Mouse (Mus musculus) G1E-ER4 (cell line): Measurements from ENCODE around the gene Pax8. TPM values are rescaled to one million over a fixed set of nuclear protein-coding genes. Genes with fewer than 3 reads are reported as not detected.

ENCODE experiments used
- GATA1 ChIP-seq: IDR thresholded peaks from one replicate; pipeline ENCODE4 v1.8.0; 2012; ENCODE audit warnings: low read length, inconsistent platforms
- polyA plus RNA-seq: library from polyadenylated mRNA; stranded (reverse); fragments of >175 nt; gene quantifications from 2 replicates; pipeline ENCODE4 v1.2.3, GENCODE M21; 2012

Pax8 gene
- polyA plus RNA-seq, 1 experiment, result not detected

- TF ChIP-seq GATA1, result no peak
These were observed 33.5 kb downstream of the Pax8 start for GRCm38 (mm10) chr2:24441899-24442298.

- no peak for TF ChIP-seq GATA1
These were observed 35.3 kb downstream of the Pax8 start for GRCm38 (mm10) chr2:24440056-24440455.

- no peak for TF ChIP-seq GATA1
These were observed 39.7 kb downstream of the Pax8 start for GRCm38 (mm10) chr2:24435699-24436098.

GRCm38 (mm10) chr2:24434670-24435069 is 40.7 kb downstream of the Pax8 start:
- no peak for TF ChIP-seq GATA1

- no peak for TF ChIP-seq GATA1
These were observed 45.6 kb downstream of the Pax8 start for GRCm38 (mm10) chr2:24429806-24430205.

- TF ChIP-seq GATA1, result no peak
These were observed 47.3 kb downstream of the Pax8 start for GRCm38 (mm10) chr2:24427866-24428675.

GRCm38 (mm10) chr2:24425630-24426029 is 49.8 kb downstream of the Pax8 start:
- no peak for TF ChIP-seq GATA1

GRCm38 (mm10) chr2:24422815-24423214 is 52.6 kb downstream of the Pax8 start:
- no peak for TF ChIP-seq GATA1

GRCm38 (mm10) chr2:24421211-24421863 is 54.1 kb downstream of the Pax8 start:
- no peak for TF ChIP-seq GATA1

- no peak for TF ChIP-seq GATA1
These were observed 57.8 kb downstream of the Pax8 start for GRCm38 (mm10) chr2:24417564-24417963.

GRCm38 (mm10) chr2:24417106-24417505 is 58.3 kb downstream of the Pax8 start:
- no peak for TF ChIP-seq GATA1

- TF ChIP-seq GATA1, result no peak
These were observed 58.7 kb downstream of the Pax8 start for GRCm38 (mm10) chr2:24416668-24417067.

GRCm38 (mm10) chr2:24413677-24414076 is 61.7 kb downstream of the Pax8 start:
- TF ChIP-seq GATA1, result no peak

- TF ChIP-seq GATA1, result no peak
These were observed 62.2 kb downstream of the Pax8 start for GRCm38 (mm10) chr2:24413172-24413571.

GRCm38 (mm10) chr2:24409166-24409565 is 66.2 kb downstream of the Pax8 start:
- no peak for TF ChIP-seq GATA1

GRCm38 (mm10) chr2:24407701-24408485 is 67.5 kb downstream of the Pax8 start:
- no peak for TF ChIP-seq GATA1
